ENCODE assay signal across 13 mouse cellular contexts in the genomic region with DNA sequence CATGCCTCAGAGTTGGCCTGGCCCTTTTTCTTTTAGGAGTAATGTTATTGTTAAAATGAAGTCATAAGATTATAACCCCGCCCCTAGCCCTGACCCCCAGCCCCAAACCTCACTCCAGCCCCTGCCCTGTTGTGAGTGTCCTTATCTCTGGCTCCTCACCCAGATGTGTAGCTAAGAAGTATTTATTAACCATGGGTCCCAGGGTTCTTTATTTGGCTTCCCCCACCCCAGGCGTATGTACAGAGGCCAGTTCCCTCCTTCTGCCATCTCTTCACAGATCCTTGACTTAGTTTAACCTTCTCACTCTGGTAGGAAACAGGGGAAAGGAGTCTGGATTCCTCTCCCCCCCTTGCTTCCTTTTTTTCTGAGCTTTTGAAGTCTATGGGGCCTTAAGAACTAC. TPM values are rescaled to one million over a fixed set of nuclear protein-coding genes. Genes with fewer than 3 reads are reported as not detected.
A peak's percentile ranks its signal among the peaks of the same experiment; 100 is the strongest.
DNase-seq lines count a peak whose midpoint lies in the region; ATAC-seq and TF ChIP-seq lines count a peak whose summit lies in the region.
"Had no signal": no experiment of that assay in that cellular context is flagged by ENCODE, and none has a peak within 500 bp of the region (broad histone marks: within the 10 kb centered on the region; RNA-seq: fewer than 3 reads in every experiment).

No protein-coding gene starts in this region.

- H3K27ac ChIP-seq in hindbrain, postnatal 0 days = no peak overlapping the region
- no peak overlapping the region for H3K27ac ChIP-seq in hindbrain, embryonic 11.5 days (ENCODE audit: low read depth, low read length)
- no peak overlapping the region for H3K27ac ChIP-seq in neural tube, embryonic 13.5 days (replicated peaks)
- H3K27ac ChIP-seq in limb, embryonic 12.5 days = no peak overlapping the region
- H3K27ac ChIP-seq: embryonic facial prominence, embryonic 13.5 days; heart, embryonic 13.5 days; hindbrain, embryonic 14.5 days; midbrain, embryonic 12.5 days had no signal

- H3K4me1 ChIP-seq in hindbrain, postnatal 0 days (ENCODE audit: insufficient read depth, low read length) = no peaks in the 10 kb centered on the region
- H3K4me1 ChIP-seq in hindbrain, embryonic 11.5 days (replicated peaks; ENCODE audit: control insufficient read depth, insufficient read depth, low read length) = no peaks in the 10 kb centered on the region
- peaks cover 8% of the 10 kb centered on the region for H3K4me1 ChIP-seq in neural tube, embryonic 13.5 days (replicated peaks)
- peaks cover 27% of the 10 kb centered on the region for H3K4me1 ChIP-seq in limb, embryonic 12.5 days (replicated peaks)

- no peak overlapping the region for H3K4me3 ChIP-seq in hindbrain, postnatal 0 days (ENCODE audit: low read length)
- no peak overlapping the region for H3K4me3 ChIP-seq in hindbrain, embryonic 11.5 days (ENCODE audit: low read depth, low read length)
- H3K4me3 ChIP-seq in neural tube, embryonic 13.5 days = no peak overlapping the region
- no peak overlapping the region for H3K4me3 ChIP-seq in limb, embryonic 12.5 days (replicated peaks)
- H3K4me3 ChIP-seq: embryonic facial prominence, embryonic 13.5 days; heart, embryonic 13.5 days; midbrain, embryonic 12.5 days had no signal

- H3K36me3 ChIP-seq in hindbrain, postnatal 0 days (ENCODE audit: insufficient read depth, low read length) = no peaks in the 10 kb centered on the region
- H3K36me3 ChIP-seq in hindbrain, embryonic 11.5 days (ENCODE audit: control insufficient read depth, insufficient read depth, low read length) = no peaks in the 10 kb centered on the region
- H3K36me3 ChIP-seq in neural tube, embryonic 13.5 days = no peaks in the 10 kb centered on the region
- no peaks in the 10 kb centered on the region for H3K36me3 ChIP-seq in limb, embryonic 12.5 days
- H3K36me3 ChIP-seq: embryonic facial prominence, embryonic 13.5 days; heart, embryonic 13.5 days; midbrain, embryonic 12.5 days had no signal

- no peaks in the 10 kb centered on the region for H3K27me3 ChIP-seq in hindbrain, postnatal 0 days (ENCODE audit: insufficient read depth, low read length)
- no peaks in the 10 kb centered on the region for H3K27me3 ChIP-seq in hindbrain, embryonic 11.5 days (ENCODE audit: control insufficient read depth, insufficient read depth, low read length)
- H3K27me3 ChIP-seq in neural tube, embryonic 13.5 days = no peaks in the 10 kb centered on the region
- H3K27me3 ChIP-seq in limb, embryonic 12.5 days = no peaks in the 10 kb centered on the region
- H3K27me3 ChIP-seq: embryonic facial prominence, embryonic 13.5 days; midbrain, embryonic 12.5 days had no signal

- H3K4me2 ChIP-seq in hindbrain, postnatal 0 days (ENCODE audit: low read depth, low read length) = no peak overlapping the region
- H3K4me2 ChIP-seq in hindbrain, embryonic 11.5 days (replicated peaks; ENCODE audit: low read depth, low read length) = no peak overlapping the region
- no peak overlapping the region for H3K4me2 ChIP-seq in neural tube, embryonic 13.5 days
- no peak overlapping the region for H3K4me2 ChIP-seq in limb, embryonic 12.5 days
- H3K4me2 ChIP-seq: embryonic facial prominence, embryonic 13.5 days; heart, embryonic 13.5 days; hindbrain, embryonic 14.5 days; midbrain, embryonic 12.5 days had no signal

- H3K9me3 ChIP-seq in hindbrain, postnatal 0 days (ENCODE audit: low read length) = no peaks in the 10 kb centered on the region
- H3K9me3 ChIP-seq in hindbrain, embryonic 11.5 days (ENCODE audit: control insufficient read depth, low read length) = no peaks in the 10 kb centered on the region
- no peaks in the 10 kb centered on the region for H3K9me3 ChIP-seq in neural tube, embryonic 13.5 days
- no peaks in the 10 kb centered on the region for H3K9me3 ChIP-seq in limb, embryonic 12.5 days
- H3K9me3 ChIP-seq: embryonic facial prominence, embryonic 13.5 days; heart, embryonic 13.5 days; midbrain, embryonic 12.5 days had no signal

- 86% methylated on average over 2 of the region's 2 CpGs for WGBS in hindbrain, postnatal 0 days
- WGBS in hindbrain, embryonic 11.5 days = 71% methylated on average over 2 of the region's 2 CpGs
- 82% methylated on average over 2 of the region's 2 CpGs for WGBS in neural tube, embryonic 13.5 days
- 92% methylated on average over 2 of the region's 2 CpGs for WGBS in limb, embryonic 12.5 days

- peak; percentile 21; the same call in 1 of the 2 replicates for ATAC-seq in hindbrain, postnatal 0 days
- ATAC-seq in hindbrain, embryonic 11.5 days (ENCODE audit: low FRiP score) = no peak
- 0 out of 2 replicates have a peak, but pooled peaks have one; percentile 5 for ATAC-seq in neural tube, embryonic 13.5 days (ENCODE audit: low read depth)
- ATAC-seq in limb, embryonic 12.5 days (ENCODE audit: insufficient number of reproducible peaks, insufficient read depth, low FRiP score, low TSS enrichment, low read depth) = 0 out of 2 replicates have a peak, but pooled peaks have one; percentile 7

- H3K9ac ChIP-seq in hindbrain, postnatal 0 days (replicated peaks; ENCODE audit: low read length) = no peak overlapping the region
- H3K9ac ChIP-seq in hindbrain, embryonic 11.5 days (ENCODE audit: low read depth, low read length) = no peak overlapping the region
- no peak overlapping the region for H3K9ac ChIP-seq in neural tube, embryonic 13.5 days
- no peak overlapping the region for H3K9ac ChIP-seq in limb, embryonic 12.5 days (replicated peaks)
- H3K9ac ChIP-seq: embryonic facial prominence, embryonic 13.5 days; heart, embryonic 13.5 days; hindbrain, embryonic 14.5 days; midbrain, embryonic 12.5 days had no signal

- no peak for TF ChIP-seq CTCF in hindbrain, postnatal 0 days (IDR thresholded peaks at IDR 0.05; ENCODE audit: low read depth)

- DNase-seq in hindbrain, postnatal 0 days (ENCODE audit: low spot score) = no peak
- no peak for DNase-seq in hindbrain, embryonic 11.5 days (ENCODE audit: low spot score)
- no peak for DNase-seq in neural tube, embryonic 10.5 days (ENCODE audit: extremely low spot score, low spot score)
- DNase-seq in urinary bladder, postnatal 25 days (ENCODE audit: low spot score) = no peak
- DNase-seq in testis, postnatal 10 days (ENCODE audit: low spot score) = no peak

RNA-seq across cellular contexts. Expression of a gene that starts 28.5 kb away (rescaled TPM):
- total RNA-seq in hindbrain, postnatal 0 days (2014; rRNA removed) = 1,738 and 1,782 TPM in 2 replicates
- polyA plus RNA-seq in hindbrain, postnatal 0 days (2015; fragmentation: Nextera tagmentation; extraction: Ambion mirVana) = 1,873 and 1,902 TPM in 2 replicates
- polyA plus RNA-seq in hindbrain, embryonic 11.5 days (2014; fragmentation: Nextera tagmentation; extraction: Ambion mirVana) = 1,233 and 1,244 TPM in 2 replicates
- 1,617 and 1,631 TPM in 2 replicates for polyA plus RNA-seq in neural tube, embryonic 13.5 days (2015; fragmentation: Nextera tagmentation; extraction: Ambion mirVana)
- polyA plus RNA-seq in limb, embryonic 12.5 days (2016; fragmentation: Nextera tagmentation; extraction: Ambion mirVana) = 1,822 and 1,905 TPM in 2 replicates

RNA-seq across cellular contexts. Expression of a gene that starts 33.9 kb away (rescaled TPM):
- total RNA-seq in hindbrain, postnatal 0 days (2014; rRNA removed) = not detected in 2 replicates
- 13.4 and 19.4 TPM in 2 replicates for polyA plus RNA-seq in hindbrain, postnatal 0 days (2015; fragmentation: Nextera tagmentation; extraction: Ambion mirVana)
- polyA plus RNA-seq in hindbrain, embryonic 11.5 days (2014; fragmentation: Nextera tagmentation; extraction: Ambion mirVana) = 17.6 and 22.8 TPM in 2 replicates
- polyA plus RNA-seq in neural tube, embryonic 13.5 days (2015; fragmentation: Nextera tagmentation; extraction: Ambion mirVana) = 14.3 and 28.0 TPM in 2 replicates
- polyA plus RNA-seq in limb, embryonic 12.5 days (2016; fragmentation: Nextera tagmentation; extraction: Ambion mirVana) = 19.9 and 22.9 TPM in 2 replicates
- polyA plus RNA-seq: lung, adult 2 months; testis, adult 2 months had no signal
